Mouse (Mus musculus) thymus, postnatal 0 days (tissue): ENCODE data around the gene Tnks1bp1. TPM values are rescaled to one million over a fixed set of nuclear protein-coding genes. Genes with fewer than 3 reads are reported as not detected.

ENCODE experiments used
- DNase-seq: peaks from one replicate; pipeline ENCODE4 v3.0.0-alpha.2; 2015; ENCODE audit warnings: low spot score
- polyA plus RNA-seq: library from polyadenylated mRNA; unstranded; fragments of >200 nt; fragmentation: Nextera tagmentation; extraction: Ambion mirVana; gene quantifications from 2 replicates; pipeline ENCODE4 v1.2.1, GENCODE M21; 2015

Gene Tnks1bp1
- 8.1 and 8.5 TPM in 2 replicates for polyA plus RNA-seq

- DNase-seq, result peak; percentile 91
Measured at GRCm38 (mm10) chr2:85047596-85048167, at the start of gene Tnks1bp1. TSS of gene Tnks1bp1 (plus strand) at chr2:85048022.

DNA sequence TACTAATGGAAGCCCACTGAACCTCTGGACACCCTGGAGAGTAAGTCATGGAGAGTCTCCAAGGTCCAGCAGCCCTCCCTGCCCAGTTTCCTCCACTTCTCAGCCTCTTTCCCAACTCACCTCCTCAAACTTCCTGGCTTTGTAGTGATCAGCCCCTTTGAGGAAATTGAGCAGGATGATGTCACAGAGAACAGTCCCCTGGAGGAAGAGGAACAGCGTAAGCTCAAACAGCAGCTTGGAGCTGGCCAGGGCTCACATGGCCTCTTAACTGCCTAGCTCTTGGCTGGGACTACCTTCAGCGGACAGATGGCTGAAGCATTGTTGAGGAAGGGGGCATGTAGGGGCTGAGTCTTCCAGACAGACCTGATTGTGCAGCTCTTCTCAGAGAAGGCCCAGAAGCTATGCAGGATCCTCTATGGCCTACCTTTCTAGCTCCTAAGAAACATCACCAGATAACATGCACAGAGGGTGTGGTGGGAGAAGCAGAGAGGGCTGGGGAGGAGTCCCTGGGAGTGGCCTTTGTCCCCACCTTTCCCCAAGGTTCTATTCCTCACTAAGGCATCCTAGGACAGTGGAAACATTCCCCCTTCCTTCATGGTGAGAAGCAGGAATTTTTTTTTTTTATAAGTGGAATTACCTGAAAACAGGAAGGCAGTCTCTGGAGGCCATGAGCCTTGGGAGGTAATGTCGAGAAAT is 48.2 kb upstream of the Tnks1bp1 start:
- no peak for DNase-seq

DNA sequence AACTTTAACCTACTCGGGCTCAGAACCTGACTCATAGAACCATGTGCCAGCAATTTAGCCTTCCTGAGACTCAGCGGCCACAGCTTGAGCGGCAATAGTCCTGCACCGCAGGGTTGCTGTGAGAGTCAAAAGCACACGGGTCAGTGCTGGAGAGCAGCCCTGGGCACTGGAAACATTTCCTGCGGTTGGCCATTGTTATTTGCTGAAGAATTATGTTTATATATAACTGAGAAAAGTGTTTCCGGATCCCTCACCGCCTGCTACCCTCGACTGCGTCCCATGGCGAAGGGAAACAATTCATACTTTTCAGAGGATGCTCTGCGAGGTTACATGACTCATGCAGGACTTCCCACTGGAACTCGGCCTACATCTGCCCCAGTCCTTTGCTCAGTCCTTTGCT is 46.3 kb upstream of the Tnks1bp1 start:
- DNase-seq, result no peak

GRCm38 (mm10) chr2:85002575-85002974 is 45.2 kb upstream of the Tnks1bp1 start:
- no peak for DNase-seq

DNA sequence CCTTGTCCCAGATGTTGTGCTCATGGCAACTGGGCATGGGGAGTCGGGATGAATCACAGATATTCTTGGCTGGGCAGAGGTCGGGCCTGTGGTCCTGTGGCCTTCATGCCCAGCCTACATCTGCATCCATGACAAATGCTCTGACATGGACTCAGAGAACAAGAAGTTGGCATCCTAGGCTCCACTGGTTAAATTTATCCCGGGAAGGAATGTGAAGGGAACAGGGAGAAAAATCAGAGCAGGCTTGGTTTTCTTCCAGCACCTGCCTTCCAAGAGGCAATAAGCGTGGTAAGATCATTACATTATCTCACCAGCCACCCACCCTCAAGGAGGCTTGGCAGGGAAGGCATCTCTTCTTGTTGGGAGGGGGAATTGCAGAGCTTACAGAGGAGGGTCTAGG is 43.5 kb upstream of the Tnks1bp1 start:
- no peak for DNase-seq

- no peak for DNase-seq
Measured at GRCm38 (mm10) chr2:85006600-85006999, 41.2 kb upstream of the Tnks1bp1 start.

GRCm38 (mm10) chr2:85007729-85008128 is 40.1 kb upstream of the Tnks1bp1 start:
- DNase-seq, result peak; percentile 47

DNA sequence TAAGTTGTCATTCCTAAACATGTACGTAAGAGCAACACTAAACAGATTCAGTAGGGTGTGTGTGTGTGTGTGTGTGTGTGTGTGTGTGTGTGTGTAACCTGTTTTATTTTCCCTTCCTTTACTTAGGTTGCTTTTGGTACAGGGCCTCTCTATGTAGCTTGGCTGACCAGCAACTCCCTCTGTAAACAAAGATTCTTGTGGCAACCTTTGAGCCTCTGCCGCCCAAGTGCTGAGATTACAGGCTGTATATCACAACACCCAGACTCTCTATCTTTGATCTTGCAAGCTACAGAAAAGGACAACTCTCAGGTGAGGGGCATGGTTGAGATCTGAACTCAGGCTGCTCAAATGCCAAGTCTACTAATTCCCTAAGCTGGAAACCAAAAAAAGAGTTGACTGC is 38.6 kb upstream of the Tnks1bp1 start:
- DNase-seq, result no peak

DNA sequence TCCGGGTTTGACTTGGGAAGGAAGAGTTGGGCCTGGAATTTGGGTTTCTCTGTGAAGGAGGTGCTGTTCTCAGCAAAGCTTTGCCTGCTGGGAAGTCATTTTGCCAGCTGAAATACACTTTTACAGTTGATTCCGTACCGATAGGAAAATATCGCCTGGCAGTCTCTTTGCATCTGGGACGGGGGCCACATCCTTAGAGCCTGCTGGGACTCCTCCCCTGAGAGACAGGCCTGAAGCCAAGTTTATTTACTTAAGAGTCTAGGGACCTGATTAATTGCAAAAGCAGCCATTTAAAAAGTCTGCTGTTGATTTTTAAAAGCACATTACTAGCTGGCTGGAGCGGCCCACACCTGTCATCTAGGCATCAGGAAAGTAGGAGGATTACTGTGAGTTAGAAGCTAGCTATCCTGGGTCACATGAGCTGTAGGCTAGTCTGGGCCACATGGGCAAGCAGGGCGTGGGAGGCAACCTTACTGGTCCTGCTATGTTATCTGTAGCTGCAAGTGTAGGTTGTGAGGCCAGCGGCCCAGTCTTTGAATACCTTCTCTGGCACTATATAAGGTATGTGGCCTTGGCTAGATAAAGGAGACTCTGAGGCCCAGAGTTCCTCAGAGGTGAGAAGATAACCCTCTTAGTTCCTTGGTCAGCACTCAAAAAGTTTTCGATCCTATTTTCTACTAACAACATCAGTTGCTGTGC is 35.8 kb upstream of the Tnks1bp1 start:
- DNase-seq, result no peak

DNA sequence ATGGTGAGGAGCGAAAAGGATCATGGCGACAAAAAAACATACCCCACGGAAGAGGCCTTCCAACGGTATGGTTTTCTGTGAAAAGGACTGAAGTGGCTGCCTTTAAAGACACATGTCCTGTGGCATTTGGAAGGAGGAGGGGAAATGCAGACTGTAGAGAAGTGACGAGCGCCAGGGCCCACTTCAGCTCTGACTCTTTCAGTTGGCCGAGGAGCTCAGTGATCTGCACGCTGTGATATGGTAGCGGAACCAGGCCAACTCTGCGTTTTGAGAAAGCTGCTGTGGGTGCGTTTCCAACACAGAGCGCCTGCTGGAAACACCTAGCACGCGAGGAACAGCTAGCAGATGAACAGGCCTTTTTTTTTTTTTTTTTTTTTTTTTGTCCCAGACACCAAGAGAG is 35.1 kb upstream of the Tnks1bp1 start:
- no peak for DNase-seq

DNA sequence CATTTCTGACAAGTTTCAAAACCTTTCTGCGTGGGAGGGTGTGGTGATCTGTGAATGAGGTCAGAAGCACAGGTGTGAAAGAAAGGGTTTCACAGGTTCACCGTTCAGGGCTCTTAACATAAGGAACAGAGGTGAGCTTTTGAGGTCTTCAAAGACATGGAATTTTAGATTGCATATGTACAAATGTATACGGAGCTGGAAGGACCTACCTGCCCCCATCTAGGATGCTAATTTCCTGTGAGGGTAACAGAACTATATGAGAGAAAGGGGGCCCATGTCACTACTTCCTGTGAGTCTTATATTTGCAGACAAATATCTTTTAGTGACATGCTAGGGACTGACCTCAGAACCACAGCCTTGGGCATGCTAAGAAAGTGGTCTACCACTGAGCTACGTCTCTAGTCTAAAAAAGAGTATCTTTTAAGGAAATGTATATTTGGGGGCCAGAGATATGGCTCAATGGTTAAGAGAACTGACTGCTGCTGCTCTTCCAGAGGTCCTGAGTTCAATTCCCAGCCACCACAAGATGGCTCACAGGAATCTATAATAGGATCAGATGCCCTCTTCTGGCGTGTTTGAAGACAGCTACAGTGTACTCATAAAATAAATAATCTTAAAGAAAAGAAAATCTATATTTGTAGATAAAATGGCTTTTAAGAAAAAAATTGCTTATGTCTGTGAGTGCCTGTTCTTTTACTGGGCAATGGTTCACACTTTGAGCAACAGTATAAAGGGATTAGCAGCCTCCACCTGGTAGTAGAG is 33.8 kb upstream of the Tnks1bp1 start:
- peak; percentile 14 for DNase-seq

DNA sequence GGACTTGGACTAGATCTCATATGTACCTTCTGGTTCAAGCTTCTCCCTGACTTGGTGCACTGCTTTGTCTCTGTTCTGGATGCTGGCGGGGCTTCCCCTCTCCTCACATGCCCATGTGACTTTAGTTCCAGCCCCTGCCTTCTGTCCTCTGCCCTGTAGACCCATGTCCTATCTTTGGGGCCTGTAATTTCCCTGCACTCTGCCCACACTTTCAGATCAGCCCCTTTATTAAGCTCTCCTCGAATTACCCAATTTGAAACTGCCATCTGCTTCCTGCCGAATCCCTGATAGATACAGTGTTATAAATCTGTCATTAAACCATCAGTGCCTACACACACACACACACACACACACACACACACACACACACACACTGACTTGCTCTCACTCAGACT is 33.2 kb upstream of the Tnks1bp1 start:
- no peak for DNase-seq

GRCm38 (mm10) chr2:85022043-85022442 is 25.8 kb upstream of the Tnks1bp1 start:
- DNase-seq, result no peak

DNA sequence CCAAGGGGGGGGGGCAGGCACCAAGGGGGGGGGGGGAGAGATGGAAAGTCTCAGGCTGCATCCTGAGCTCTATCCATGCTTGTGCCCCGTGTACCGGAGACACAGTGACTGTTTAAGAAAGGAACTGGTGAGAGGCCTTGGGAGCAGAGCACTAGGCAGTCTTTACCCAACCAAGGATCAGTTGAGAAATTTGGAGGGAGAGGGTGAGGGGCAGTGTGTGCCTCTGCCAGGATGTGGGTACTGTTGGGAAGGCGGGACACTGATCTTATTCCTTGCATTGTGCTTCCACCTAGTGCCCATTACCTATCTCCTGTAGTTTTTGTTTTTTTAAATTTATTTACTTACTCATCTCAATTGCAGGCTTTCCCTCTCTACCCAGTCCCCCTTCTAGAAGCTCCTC is 21.6 kb upstream of the Tnks1bp1 start:
- no peak for DNase-seq

- no peak for DNase-seq
Measured at GRCm38 (mm10) chr2:85027281-85027680, 20.5 kb upstream of the Tnks1bp1 start.

- DNase-seq, result no peak
Measured at GRCm38 (mm10) chr2:85029897-85030296, 17.9 kb upstream of the Tnks1bp1 start.

GRCm38 (mm10) chr2:85030989-85031388 is 16.8 kb upstream of the Tnks1bp1 start:
- no peak for DNase-seq

DNA sequence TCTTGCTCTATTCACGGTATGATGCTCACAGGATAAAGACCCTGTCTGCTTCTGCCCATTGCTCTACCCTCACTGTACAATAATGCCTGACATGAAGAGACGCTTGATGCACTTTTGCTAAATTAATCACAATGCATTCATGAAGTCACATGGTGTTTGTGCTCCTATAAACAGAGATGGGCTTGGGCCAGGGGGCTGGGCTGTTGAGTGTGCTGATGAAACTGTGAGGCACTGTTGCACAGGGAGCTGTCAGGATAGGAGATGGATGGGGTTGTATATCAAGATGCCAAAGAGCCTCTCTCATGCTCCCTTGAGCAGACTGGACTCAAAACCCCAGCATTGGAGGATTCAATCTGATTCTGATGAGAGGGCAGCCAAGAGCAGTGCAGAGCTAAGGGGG is 14.7 kb upstream of the Tnks1bp1 start:
- no peak for DNase-seq

- DNase-seq, result peak; percentile 12
Measured at GRCm38 (mm10) chr2:85034169-85034568, 13.7 kb upstream of the Tnks1bp1 start.

- DNase-seq, result no peak
Measured at GRCm38 (mm10) chr2:85036507-85037046, 11.2 kb upstream of the Tnks1bp1 start.
